Mouse (Mus musculus): ENCODE data around the gene Wnt10a.

Wnt10a gene

GRCm38 (mm10) chr1:74851001-74851775 is 59.9 kb downstream of the Wnt10a start:
- in situ Hi-C loops (cut with MboI; ENCODE audit: low pct_unique_long_range_greater_than_20kb in 1 of 2, low sequenced_read_pairs in 2 of 2, unreplicated experiment in 1 of 2): no loop called here

Data from mouse embryonic stem cell (cell line).